Mouse (Mus musculus) monocyte, adult 5-6 weeks (primary cell): Measurements from ENCODE around the gene Ssmem1. TPM values are rescaled to one million over a fixed set of nuclear protein-coding genes. Genes with fewer than 3 reads are reported as not detected.

Source experiments
- ATAC-seq: fragments of 153-309, 156-312 bp; replicated peaks from 2 replicates; pipeline ENCODE4 v1.8.0; 2017; ENCODE audit warnings: mild to moderate bottlenecking; ENCODE audit not compliant: low TSS enrichment, insufficient number of reproducible peaks, severe bottlenecking, poor library complexity, low FRiP score
- total RNA-seq: library from RNA; stranded (forward); fragments of 200-1000, 200-491, 200-594 nt; gene quantifications from 3 replicates; pipeline ENCODE4 v1.2.3, GENCODE M21; 2017

Ssmem1 gene
- total RNA-seq, 1 experiment from 2014 or later, result not detected

DNA sequence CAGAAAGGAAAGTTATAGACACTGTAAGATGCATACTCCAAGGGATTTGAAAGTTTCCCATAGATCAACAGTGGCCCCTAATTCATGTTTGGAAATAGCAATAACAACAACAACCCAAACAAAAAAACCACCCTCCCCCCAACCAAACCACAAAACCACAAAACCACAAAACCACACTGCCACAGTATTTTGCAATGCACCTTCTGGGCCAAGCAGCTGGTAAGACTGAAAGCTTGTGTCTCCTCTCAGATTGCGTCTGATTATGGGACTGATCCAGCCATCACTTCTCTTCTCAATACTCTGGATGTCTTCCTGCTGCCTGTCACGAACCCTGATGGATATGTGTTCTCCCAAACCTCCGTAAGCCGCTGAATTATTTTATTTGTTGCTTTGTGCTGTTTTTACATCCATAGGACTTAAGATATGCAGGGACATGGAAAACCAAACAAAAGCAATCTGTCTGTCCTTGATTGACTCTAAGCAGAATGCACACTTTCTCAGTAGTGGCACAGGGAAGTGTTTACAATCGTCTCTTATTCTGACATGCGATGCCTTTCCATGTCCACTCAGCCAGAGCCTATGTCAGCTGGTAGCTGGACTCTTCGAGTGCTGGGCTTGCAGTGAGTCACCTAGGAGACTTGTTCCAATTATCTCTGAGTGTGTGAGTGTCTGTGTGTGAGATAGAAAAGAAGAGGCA, 41.0 kb downstream of the Ssmem1 start:
- ATAC-seq, result no peak

DNA sequence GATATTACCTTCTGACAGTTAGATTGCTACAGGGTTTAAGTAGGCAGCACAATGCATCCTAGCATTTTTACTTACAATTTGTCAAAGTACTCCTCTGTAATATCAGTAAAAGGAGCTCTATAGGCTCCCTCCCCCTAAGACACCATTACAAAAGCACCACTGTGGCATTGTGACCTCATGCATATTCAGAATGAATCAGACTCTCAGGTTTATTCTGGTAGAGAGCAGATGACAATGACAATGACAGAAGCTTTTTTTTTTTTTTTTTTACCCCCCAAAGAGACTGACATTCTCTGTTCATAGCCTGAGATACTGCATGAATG, 41.5 kb downstream of the Ssmem1 start:
- no peak for ATAC-seq

DNA sequence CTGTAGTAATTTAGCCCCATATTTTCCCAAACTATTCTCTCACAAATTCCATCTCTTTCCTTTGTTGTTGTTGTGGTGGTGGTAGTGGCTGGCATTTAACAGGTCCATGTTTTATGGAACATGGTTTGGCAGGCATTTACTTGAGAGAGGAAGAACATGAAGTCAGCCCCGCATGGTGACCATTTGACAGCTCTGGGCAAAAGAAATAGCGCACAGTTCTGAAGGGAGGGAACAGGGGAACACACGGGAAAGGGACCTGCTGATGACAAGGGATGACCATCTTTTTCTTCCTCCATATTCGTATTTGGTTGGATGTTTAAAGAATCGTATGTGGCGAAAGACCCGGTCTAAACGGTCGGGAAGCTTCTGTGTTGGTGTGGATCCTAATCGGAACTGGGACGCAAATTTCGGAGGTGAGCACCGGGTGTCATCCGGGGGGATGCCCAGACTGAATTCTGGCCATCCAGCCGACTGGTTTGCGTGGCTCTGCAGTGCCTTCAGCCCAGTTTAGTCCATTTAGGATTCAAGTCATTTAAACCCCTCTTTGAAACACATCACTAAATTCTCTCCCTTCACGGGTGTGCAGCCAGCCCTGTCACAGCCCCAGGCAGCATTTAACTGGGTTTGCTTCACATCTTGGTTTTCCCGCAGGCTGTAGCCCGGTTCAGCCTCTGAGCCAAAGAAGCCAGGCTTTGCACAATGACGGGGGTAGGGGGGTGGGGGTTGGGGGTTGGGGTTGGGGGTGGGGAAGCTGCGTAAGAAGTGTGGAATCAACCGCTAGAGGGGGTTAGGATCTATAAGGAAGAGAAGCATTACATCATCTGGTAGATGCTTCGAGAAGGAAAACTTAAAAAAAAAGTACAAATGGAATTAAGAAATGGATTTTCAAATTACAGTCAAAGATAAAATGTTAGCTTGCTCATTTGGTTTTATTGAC, 42.3 kb downstream of the Ssmem1 start:
- ATAC-seq, result no peak

DNA sequence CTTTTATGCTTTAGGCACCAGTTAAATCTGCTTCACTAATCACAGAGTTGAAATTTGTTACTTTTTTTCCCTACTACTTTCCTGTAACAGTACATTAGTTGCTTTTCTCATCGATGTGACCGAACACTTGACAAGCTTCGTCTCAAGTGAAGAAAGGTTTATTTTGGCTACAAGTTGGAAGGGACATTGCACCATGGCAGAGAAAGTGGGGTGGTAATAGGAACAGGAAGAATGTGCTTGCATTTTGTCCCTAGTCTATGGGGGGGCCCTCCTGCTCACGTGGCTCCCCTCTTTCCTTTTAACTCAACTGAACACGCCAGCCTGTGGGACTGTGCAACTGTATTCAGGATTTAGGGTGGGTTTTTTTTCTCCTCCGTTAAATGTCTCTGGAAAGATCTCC, 43.0 kb downstream of the Ssmem1 start:
- no peak for ATAC-seq

DNA sequence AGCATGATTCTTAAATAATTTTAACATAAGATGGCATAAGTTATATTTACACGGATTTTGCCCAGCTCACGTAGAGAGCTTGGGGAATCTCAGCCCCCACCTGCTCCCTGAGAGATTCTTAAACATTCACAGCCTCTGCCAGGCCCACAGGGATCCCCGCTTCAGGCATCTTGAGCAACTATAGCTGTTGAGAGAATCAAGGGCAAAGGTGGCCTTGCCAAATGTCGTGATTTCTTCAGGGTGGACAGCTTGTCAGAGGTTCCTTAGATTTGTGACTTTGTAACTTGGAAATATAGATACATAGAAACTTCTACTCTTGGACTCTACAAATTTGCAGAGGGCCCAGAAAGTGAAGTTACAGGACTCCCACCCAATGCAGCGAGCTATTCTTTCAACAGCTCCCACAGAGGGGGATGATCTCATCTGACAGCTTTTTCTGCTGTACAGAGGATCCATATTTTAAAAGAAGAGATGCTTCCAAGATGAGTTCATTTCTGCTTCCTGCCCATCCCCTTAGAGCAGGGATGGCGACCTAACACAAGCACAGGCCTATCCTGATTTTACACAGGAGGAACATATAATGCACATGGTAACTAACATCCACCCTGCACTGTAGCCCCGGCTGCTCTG, 43.8 kb downstream of the Ssmem1 start:
- ATAC-seq, result no peak

DNA sequence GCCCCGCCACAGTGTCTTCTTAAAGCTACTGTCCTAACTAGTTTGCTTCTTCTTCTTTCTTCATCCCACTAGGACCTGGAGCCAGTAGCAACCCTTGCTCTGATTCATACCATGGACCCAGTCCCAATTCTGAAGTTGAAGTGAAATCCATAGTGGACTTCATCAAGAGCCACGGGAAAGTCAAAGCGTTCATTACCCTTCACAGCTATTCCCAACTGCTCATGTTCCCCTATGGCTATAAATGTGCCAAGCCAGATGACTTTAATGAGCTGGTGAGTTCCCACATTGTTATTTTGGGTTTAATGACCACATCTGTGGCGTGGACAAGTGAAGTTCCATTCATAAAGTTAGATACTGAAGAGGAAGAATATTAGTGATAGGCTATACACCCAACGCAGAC, 44.4 kb downstream of the Ssmem1 start:
- ATAC-seq, result no peak

DNA sequence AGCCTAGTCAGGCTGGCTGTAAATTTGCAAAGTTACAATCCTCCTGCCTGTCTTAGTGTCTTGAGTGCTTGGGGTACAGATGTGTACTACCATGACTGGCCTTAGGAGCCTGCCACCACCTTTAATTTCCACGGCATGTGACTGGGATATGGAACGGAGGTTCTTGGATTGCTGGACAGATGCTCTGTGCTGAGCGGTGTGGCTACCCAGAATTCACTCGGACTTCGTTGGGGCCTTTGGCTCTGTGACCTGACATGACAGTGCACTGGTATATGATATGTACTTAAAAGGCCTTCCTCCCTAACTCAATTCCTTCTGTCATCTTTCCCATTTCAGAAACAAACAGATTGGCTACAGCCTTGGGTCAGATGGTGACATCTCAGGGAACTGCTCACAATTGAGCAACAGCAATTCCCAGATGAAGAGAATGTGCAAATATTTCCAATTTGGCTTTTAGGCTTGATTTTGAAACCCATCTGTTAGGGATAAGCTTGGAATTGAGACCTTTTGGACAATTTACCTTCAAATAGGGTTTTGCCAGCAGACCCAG, 45.0 kb downstream of the Ssmem1 start:
- ATAC-seq, result no peak

DNA sequence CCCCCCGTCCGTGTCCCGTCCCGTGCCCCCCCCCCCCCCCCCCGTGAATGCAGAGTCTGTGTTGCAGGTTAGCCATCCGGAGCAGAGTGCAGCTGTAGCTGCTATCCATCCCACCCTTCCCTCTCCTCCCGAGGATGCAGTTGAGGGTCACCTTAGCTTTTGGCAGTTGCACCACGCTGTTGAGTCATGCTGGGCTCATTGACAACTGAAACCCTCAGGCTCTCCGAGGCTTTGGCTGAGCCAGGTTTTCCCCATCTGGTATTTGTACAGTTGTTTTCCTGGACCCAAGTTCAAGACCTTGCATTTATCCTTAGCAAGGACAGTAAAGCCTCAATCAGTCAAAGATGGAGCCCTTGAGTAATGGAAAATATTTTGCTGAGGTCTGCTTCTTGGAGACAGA, 46.4 kb downstream of the Ssmem1 start:
- no peak for ATAC-seq

DNA sequence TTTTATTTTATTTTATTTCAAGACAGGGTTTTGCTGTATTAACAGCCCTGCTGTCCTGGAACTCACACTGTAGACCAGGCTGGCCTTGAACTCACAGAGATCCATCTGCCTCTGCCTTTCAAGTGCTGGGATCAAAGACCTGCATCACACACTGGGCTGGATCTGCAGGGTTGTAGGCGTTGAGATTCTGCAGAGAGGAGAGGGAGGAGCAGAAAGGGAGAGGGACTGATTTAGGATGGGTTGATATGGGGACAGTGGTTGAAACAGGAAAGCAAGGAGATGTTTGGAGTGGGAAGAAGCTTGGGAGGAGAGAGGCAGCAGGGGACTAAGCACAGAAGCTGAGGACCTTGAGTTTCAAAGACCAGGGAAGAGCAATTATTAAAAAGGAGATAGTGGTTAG, 50.1 kb downstream of the Ssmem1 start:
- no peak for ATAC-seq

DNA sequence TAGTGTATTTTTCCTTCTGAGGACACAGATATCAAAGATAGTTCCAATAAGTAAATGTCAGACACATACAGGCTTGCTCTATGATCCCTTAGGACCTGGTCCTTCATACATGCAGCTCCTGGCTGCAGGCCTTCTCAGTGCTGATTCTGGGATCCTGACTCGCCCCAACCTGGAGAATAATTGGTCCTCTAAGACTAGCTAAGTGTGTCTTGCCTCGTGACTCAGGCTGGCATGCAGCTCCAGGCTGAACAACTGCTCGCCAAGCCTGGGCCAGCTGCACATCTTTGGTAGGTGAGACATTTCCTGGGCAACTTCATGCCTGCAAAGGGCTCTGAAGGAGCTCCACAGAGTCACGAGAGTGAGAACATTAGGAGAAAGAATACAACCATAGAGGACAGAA, 52.5 kb downstream of the Ssmem1 start:
- no peak for ATAC-seq

DNA sequence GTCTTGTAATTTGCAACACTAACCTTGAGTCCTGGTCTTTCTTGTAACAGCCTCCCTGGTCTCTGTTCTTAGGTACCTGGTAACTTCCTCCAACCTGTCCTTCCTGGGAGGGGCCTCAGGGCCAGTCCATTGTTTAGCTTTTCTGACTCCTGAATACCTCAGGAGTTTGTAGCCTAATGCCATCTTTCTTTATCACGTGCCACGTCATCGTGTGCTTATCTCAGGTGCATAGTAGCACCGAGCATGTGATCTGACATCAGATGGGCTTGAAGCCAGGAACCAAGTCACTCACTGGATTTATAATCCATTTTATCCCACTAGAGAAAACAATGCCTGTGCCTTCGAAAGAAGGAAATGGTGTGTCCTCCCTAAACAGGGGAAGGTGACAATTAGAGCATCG, 53.9 kb downstream of the Ssmem1 start:
- no peak for ATAC-seq

DNA sequence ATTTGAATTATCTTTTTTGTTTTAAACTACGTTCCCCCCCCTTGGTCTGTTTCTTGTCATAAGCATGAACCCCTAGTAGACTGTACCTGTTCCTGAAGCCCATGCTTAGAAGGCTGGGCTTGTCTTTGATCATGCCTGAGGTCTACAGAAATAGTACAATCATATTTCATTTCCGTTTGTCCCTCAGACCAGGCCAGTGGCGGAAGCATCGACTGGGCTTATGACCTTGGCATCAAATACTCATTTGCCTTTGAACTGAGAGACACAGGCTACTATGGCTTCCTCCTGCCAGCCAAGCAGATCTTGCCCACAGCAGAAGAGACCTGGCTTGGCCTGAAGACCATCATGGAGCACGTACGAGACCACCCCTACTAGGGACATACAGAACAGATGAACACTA, 54.4 kb downstream of the Ssmem1 start:
- no peak for ATAC-seq

DNA sequence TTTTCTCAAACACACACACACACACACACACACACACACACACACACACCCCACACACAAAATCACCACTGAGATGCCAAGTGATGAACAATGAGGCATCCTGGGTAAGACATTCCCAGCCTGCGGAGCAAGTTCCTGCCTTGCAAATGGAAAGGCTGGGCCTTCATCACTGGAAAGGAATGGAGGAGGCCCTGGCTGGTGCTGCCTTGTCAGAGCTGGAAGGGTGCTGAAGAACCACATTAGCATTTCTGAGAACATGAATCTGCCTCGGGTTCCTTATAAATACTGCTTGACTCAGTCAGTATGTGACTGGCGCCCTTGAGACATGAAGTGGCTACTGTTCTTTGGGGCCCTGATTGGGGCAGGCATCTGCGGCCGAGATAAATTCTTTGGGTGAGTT, 58.4 kb downstream of the Ssmem1 start, which contains the start of gene Cpa4:
TSS of gene Cpa4 (plus strand) at position 301 of the 400 bp plus-strand sequence.
- ATAC-seq, result no peak

DNA sequence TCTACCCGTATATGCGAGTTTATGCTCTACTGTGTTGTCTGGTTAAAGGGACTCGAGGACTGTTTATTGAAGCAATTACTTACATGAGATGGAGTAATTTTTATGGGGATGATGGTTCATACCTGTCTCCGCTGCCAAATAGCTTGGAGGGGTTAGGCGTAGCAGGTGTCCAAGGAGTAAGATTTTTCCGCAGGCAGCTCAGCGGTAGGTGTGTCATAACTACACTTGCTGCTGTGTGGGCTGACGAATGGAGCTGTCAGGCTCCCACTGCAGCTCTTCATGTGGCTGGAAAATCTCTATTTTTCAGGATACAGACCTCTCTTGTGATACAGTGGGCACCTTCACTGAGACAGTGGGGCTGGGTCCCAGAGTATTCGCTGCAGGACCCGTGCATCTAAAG, 59.7 kb downstream of the Ssmem1 start:
- ATAC-seq, result no peak

Other genes with a start within 250 kb of the Ssmem1 start
- gene Ube2h, start 205.3 kb upstream of the Ssmem1 start, total RNA-seq, result 61.3 to 87.8 TPM (median 69.4 TPM) in 3 replicates
- gene Zc3hc1, start 118.8 kb upstream of the Ssmem1 start, total RNA-seq, result 19.6 to 33.1 TPM (median 20.4 TPM) in 3 replicates
- gene Klhdc10, start 108.0 kb upstream of the Ssmem1 start, total RNA-seq, result 18.1 to 20.3 TPM (median 19.7 TPM) in 3 replicates
- gene Tmem209, start 66 bp upstream of the Ssmem1 start, total RNA-seq, result 17.6 to 26.6 TPM (median 17.8 TPM) in 3 replicates
- gene Cpa2, start 31.7 kb downstream of the Ssmem1 start, total RNA-seq, result not detected in 3 replicates
- gene Cpa4, start 58.5 kb downstream of the Ssmem1 start, total RNA-seq, result not detected in 3 replicates
- gene Cpa5, start 101.2 kb downstream of the Ssmem1 start, total RNA-seq, result not detected in 3 replicates
- not detected in 3 replicates for gene Cpa1, start 129.4 kb downstream of the Ssmem1 start, total RNA-seq
- gene Cep41, start 183.9 kb downstream of the Ssmem1 start, total RNA-seq, result 1.0 to 10.0 TPM in 2 of 3 replicates, not detected in the other
- gene Mest, start 213.7 kb downstream of the Ssmem1 start, total RNA-seq, result 0.86 to 2.5 TPM in 2 of 3 replicates, not detected in the other